Mouse (Mus musculus): ENCODE measurements around the gene Pom121.

Gene Pom121

DNA sequence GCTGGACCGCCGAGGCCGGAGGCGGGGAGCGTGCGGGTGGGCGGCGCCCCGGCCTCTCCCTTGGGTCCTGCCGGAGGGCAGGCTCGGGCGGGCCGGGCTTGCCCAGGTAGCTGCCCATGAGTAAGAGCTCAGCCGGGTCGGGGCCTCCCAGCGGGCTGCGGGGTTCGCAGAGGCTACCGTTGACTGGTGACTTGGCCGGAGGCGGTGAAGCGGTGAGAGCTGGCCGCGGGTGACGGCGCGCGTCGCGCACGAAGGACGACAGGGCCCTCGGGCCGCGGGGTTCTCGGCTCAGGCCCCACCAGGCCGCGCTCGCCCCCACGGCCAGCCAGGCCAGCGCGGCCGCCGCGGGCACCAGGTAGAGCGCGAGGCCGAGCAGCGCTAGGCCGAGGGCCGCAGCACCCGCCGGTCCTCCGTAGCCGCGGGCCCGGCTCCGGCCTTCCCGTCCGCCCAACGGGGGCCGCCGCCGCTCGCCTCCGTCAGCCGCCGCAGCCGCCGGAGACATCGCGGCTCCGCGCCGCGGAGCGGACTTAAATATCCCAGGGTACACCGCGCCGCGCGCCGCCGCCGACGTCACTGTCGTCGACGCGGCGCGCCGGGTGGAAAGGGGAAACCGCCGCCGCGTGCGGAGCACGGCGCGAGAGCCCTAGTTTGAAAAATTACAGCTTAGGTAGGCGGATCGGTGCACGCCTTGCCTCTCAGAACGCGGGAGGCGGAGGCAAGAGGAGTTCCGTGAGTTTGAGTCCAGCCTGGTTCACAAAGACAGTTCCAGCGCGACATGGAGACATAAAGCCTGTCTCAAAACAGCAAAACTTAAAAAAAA, at the start of gene Pom121:
TSS of gene Pom121 (minus strand) at position 543 of the 820 bp plus-strand sequence.
- POLR2A ChIA-PET = interaction anchor here in 3 of 4 experiments (0.6 to 3.0 kb wide), 10 partner anchors 10 to 384 kb away, joined by 3 to 17 read pairs (median 4); partner anchors contain the start of genes Mdh2 (in 1 of the 3), Nsun5 (in 1 of the 3) and Styxl1 (in 1 of the 3)

GRCm38 (mm10) chr5:135442430-135442829, 48.1 kb upstream of the Pom121 start:
- ChIA-PET CTCF (interaction anchor here in 1 of 4 experiments (0.6 kb wide), 1 partner anchor 1539 kb away, joined by 3 read pairs; no protein-coding TSS in a partner anchor), POLR2A (interaction anchor here in 1 of 4 experiments (0.5 kb wide), 1 partner anchor 47 kb away, joined by 3 read pairs; no protein-coding TSS in a partner anchor)

More for the DNA sequence above, at the start of gene Pom121:
- CTCF ChIA-PET = interaction anchor here in 1 of 4 experiments (1.2 to 1.6 kb wide), 2 partner anchors 237 to 487 kb away, joined by 3 to 6 read pairs; no protein-coding TSS in a partner anchor

- POLR2A ChIA-PET = interaction anchor here in 2 of 4 experiments (0.7 to 1.5 kb wide), 4 partner anchors 10 to 54 kb away, joined by 3 to 4 read pairs (median 4); no protein-coding TSS in a partner anchor
- CTCF ChIA-PET = interaction anchor here in 3 of 4 experiments (0.6 to 1.7 kb wide), 3 partner anchors 35 to 181 kb away, joined by 3 to 16 read pairs (median 4); no protein-coding TSS in a partner anchor
Measured at GRCm38 (mm10) chr5:135435039-135435438, 40.7 kb upstream of the Pom121 start.

GRCm38 (mm10) chr5:135433861-135434260, 39.5 kb upstream of the Pom121 start:
- POLR2A ChIA-PET = interaction anchor here in 3 of 4 experiments (0.6 to 1.5 kb wide), 6 partner anchors 12 to 524 kb away, joined by 3 to 6 read pairs (median 3); no protein-coding TSS in a partner anchor
- CTCF ChIA-PET = interaction anchor here (0.7 to 1.0 kb wide), 4 partner anchors 27 to 304 kb away, joined by 3 to 8 read pairs (median 3); no protein-coding TSS in a partner anchor

DNA sequence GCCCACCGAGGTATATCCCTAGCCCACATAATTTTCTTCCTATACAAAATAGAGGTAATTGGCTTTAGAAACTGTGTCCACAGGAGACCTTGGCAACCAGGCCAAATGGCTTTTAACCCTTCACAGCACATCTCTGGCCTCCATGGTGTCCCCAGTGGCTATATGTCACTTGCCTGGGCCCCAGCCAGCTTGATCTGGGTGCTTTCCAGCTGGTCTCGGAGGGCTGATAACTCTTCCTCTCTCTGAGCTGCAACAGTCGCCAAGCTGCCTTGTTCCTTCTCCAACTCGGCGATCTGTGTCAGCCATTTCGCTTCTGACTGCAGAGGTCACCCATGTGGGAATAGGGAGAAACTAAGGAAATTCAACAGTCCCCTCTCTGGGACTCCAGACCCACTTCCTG, 36.8 kb upstream of the Pom121 start:
- ChIA-PET POLR2A (no interaction called here), CTCF (interaction anchor here in 3 of 4 experiments (0.6 kb wide), 3 partner anchors 21 to 268 kb away, joined by 3 read pairs; no protein-coding TSS in a partner anchor)

DNA sequence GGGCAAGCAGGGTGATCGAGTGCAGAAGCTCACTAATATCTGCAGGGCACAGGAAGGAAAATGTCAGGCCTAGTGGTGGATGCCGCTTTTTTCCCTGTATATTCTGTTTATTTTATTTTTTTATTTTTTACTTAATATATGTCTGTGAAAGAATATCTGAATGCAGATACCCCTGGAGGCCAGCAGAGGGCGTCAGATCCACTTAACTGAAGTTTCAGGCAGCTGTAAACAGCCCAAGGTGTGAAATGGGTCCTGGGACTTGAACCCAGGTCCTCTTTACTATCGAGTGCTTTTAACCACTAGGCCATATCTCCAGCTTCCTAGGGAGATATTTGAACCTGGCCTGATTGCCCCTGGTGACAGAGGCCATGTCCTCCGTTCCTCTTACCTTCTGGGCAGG, 34.4 kb upstream of the Pom121 start:
- POLR2A ChIA-PET = interaction anchor here in 2 of 4 experiments (0.6 to 1.4 kb wide), 2 partner anchors 18 to 163 kb away, joined by 3 to 5 read pairs; no protein-coding TSS in a partner anchor
- CTCF ChIA-PET = interaction anchor here in 3 of 4 experiments (0.5 to 1.9 kb wide), 11 partner anchors 9 to 183 kb away, joined by 3 to 7 read pairs (median 3); no protein-coding TSS in a partner anchor

- POLR2A ChIA-PET = interaction anchor here in 2 of 4 experiments (0.7 to 1.9 kb wide), 5 partner anchors 13 to 147 kb away, joined by 3 to 5 read pairs (median 3); no protein-coding TSS in a partner anchor
Measured at GRCm38 (mm10) chr5:135410266-135410665, 15.9 kb upstream of the Pom121 start.

DNA sequence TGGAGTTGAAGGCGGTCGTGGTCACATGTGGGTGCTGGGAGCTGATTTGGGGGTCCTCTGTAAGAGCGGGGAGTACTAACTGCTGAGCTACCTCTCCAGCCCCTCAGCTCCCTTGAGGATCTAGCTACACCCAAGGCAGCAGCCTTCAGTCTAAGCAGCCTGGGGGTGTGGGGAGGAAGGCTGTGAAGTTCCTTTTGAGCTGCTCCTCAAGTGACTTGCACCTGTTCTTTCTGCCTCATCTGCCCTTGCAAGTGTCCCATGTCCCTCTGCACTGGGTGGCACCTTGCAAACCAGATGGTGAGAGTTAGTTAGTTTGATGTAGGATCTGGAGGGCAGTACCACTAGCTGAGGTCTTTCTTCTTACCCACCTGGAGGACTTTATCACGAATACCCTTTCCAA, 13.8 kb upstream of the Pom121 start:
- POLR2A ChIA-PET = interaction anchor here in 1 of 4 experiments (0.6 kb wide), 1 partner anchor 370 kb away, joined by 3 read pairs; the partner anchor contains the start of genes Mdh2 and Styxl1
- CTCF ChIA-PET = interaction anchor here in 2 of 4 experiments (0.6 to 0.7 kb wide), 2 partner anchors 106 to 1489 kb away, joined by 3 to 5 read pairs; no protein-coding TSS in a partner anchor

More at GRCm38 (mm10) chr5:135410266-135410665, 15.9 kb upstream of the Pom121 start:
- CTCF ChIA-PET = interaction anchor here in 2 of 4 experiments (0.6 to 1.3 kb wide), 3 partner anchors 19 to 445 kb away, joined by 3 read pairs; no protein-coding TSS in a partner anchor

- ChIA-PET POLR2A (interaction anchor here in 3 of 4 experiments (0.6 to 1.7 kb wide), 4 partner anchors 9 to 373 kb away, joined by 3 read pairs; partner anchors contain the start of genes Mdh2 (in 1 of the 3) and Styxl1 (in 1 of the 3)), CTCF (interaction anchor here in 1 of 4 experiments (0.6 to 1.5 kb wide), 2 partner anchors 10 to 211 kb away, joined by 3 read pairs; no protein-coding TSS in a partner anchor)
Measured at GRCm38 (mm10) chr5:135405437-135405836, 11.1 kb upstream of the Pom121 start.

DNA sequence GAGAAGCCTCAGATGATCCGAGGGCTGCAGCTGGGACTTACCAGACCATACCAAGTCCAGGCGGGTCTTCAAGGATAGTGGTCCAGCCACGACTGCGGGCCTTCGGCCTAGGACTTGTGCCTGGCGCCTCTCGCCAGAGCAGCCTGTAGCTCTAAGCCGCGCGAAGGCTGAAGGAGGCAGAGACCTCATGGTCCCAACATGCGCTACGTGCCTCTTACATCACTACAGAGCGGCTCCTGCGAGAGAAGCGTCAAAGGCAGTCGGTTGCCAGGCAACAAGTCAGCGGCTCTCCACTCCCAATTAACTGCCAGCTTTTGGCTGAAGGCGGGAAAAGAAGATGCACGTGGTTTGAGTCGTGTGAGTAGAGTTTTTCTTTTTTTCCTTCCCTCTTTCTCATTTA, 10.3 kb upstream of the Pom121 start:
- CTCF ChIA-PET = interaction anchor here (0.6 to 1.5 kb wide), 9 partner anchors 9 to 733 kb away, joined by 3 to 4 read pairs (median 3); no protein-coding TSS in a partner anchor

GRCm38 (mm10) chr5:135400244-135400643, 5.9 kb upstream of the Pom121 start:
- CTCF ChIA-PET = interaction anchor here (0.5 to 1.9 kb wide), 18 partner anchors 12 to 364 kb away, joined by 3 to 12 read pairs (median 4); no protein-coding TSS in a partner anchor
- POLR2A ChIA-PET = interaction anchor here in 1 of 4 experiments (1.0 to 1.3 kb wide), 3 partner anchors 13 to 56 kb away, joined by 3 read pairs; no protein-coding TSS in a partner anchor

More for the DNA sequence above, 10.3 kb upstream of the Pom121 start:
- POLR2A ChIA-PET = interaction anchor here (0.6 to 1.8 kb wide), 15 partner anchors 9 to 1978 kb away, joined by 3 to 5 read pairs (median 3); partner anchors contain the start of genes Mdh2 (in 2 of the 4) and Styxl1 (in 2 of the 4)

GRCm38 (mm10) chr5:135399382-135399781, 5.0 kb upstream of the Pom121 start:
- ChIA-PET POLR2A (interaction anchor here in 1 of 4 experiments (1.3 kb wide), 1 partner anchor 14 kb away, joined by 3 read pairs; no protein-coding TSS in a partner anchor), CTCF (interaction anchor here in 1 of 4 experiments (1.9 kb wide), 1 partner anchor 231 kb away, joined by 4 read pairs; no protein-coding TSS in a partner anchor)

- ChIA-PET CTCF (interaction anchor here in 3 of 4 experiments (0.7 to 1.2 kb wide), 5 partner anchors 8 to 212 kb away, joined by 3 to 29 read pairs (median 4); no protein-coding TSS in a partner anchor), POLR2A (interaction anchor here in 2 of 4 experiments (0.6 to 1.6 kb wide), 8 partner anchors 8 to 462 kb away, joined by 3 to 5 read pairs (median 4); no protein-coding TSS in a partner anchor)
Measured at GRCm38 (mm10) chr5:135395826-135396225, 1.5 kb upstream of the Pom121 start.

- ChIA-PET CTCF (interaction anchor here in 2 of 4 experiments (0.6 to 1.3 kb wide), 5 partner anchors 11 to 719 kb away, joined by 3 to 4 read pairs (median 3); no protein-coding TSS in a partner anchor), POLR2A (interaction anchor here in 3 of 4 experiments (0.5 to 2.8 kb wide), 9 partner anchors 10 to 149 kb away, joined by 3 to 17 read pairs (median 4); partner anchors contain the start of gene Pom121 (in 2 of the 3))
Measured at GRCm38 (mm10) chr5:135383771-135384170, 10.6 kb downstream of the Pom121 start.

GRCm38 (mm10) chr5:135382746-135383145, 11.6 kb downstream of the Pom121 start:
- ChIA-PET POLR2A (interaction anchor here in 2 of 4 experiments (1.3 to 3.1 kb wide), 4 partner anchors 11 to 12 kb away, joined by 4 to 17 read pairs (median 9); partner anchors contain the start of genes Pom121 (in 2 of the 2) and Nsun5 (in 1 of the 2)), CTCF (interaction anchor here in 2 of 4 experiments (0.9 to 1.1 kb wide), 2 partner anchors 10 to 118 kb away, joined by 3 read pairs; no protein-coding TSS in a partner anchor)

GRCm38 (mm10) chr5:135381356-135381925, 12.9 kb downstream of the Pom121 start:
- ChIA-PET CTCF (interaction anchor here in 3 of 4 experiments (0.6 to 1.2 kb wide), 4 partner anchors 15 to 731 kb away, joined by 3 to 4 read pairs (median 4); no protein-coding TSS in a partner anchor), POLR2A (interaction anchor here in 3 of 4 experiments (0.6 to 3.1 kb wide), 5 partner anchors 10 to 345 kb away, joined by 3 to 10 read pairs (median 6); partner anchors contain the start of gene Nsun5 (in 1 of the 3))

Measured in embryonic stem cell, embryonic (primary cell).